Mouse (Mus musculus) C2C12 (cell line): ENCODE measurements around the gene 1700029I15Rik.

Source experiments
- CEBPB ChIP-seq: IDR thresholded peaks from one replicate; pipeline ENCODE4 v1.6.1; 2011; ENCODE audit warnings: low read depth, mild to moderate bottlenecking, control low read depth, moderate library complexity
- CTCF ChIP-seq: IDR thresholded peaks from one replicate; pipeline ENCODE4 v1.5.1; 2011; ENCODE audit not compliant: control insufficient read depth, insufficient read depth, insufficient read length
- MAX ChIP-seq: IDR thresholded peaks from one replicate; pipeline ENCODE4 v1.6.1; 2011; ENCODE audit warnings: mild to moderate bottlenecking, control low read depth
- MYOG ChIP-seq: IDR thresholded peaks from one replicate; pipeline ENCODE4 v1.6.1; 2011; ENCODE audit not compliant: control insufficient read depth, insufficient read length; ENCODE audit errors: extremely low read depth
- USF1 ChIP-seq: IDR thresholded peaks from one replicate; pipeline ENCODE4 v1.6.1; 2011; ENCODE audit warnings: low read depth, mild to moderate bottlenecking, control low read depth, moderate library complexity

- TF ChIP-seq CTCF (no peak), USF1 (no peak), CEBPB (no peak), MAX (no peak), MYOG (no peak)
Observed at GRCm38 (mm10) chr2:92342418-92342817, 39.9 kb upstream of the 1700029I15Rik start.
